Comparison of ENCODE assay signal across 18 mouse cellular contexts in genomic region chr19:55486473-55486872, GRCm38 (mm10).
A peak's percentile ranks its signal among the peaks of the same experiment; 100 is the strongest.
DNase-seq lines count a peak whose midpoint lies in the region; ATAC-seq lines count a peak whose summit lies in the region.
"Had no signal": no experiment of that assay in that cellular context is flagged by ENCODE, and none has a peak within 500 bp of the region (broad histone marks: within the 10 kb centered on the region; RNA-seq: fewer than 3 reads in every experiment).

No protein-coding gene starts in this region.

- no peak for DNase-seq in frontal cortex, postnatal 10 days (ENCODE audit: low spot score in 2 of 2)
- peak; percentile 32 for DNase-seq in Muller cell, postnatal 12 days (ENCODE audit: inconsistent ontology term)
- DNase-seq in brain, adult 2 months (ENCODE audit: low read depth, low spot score) = peak; percentile 12
- DNase-seq in heart, adult 18-20 months = no peak
- DNase-seq in spleen, postnatal 4 days (ENCODE audit: low spot score in 2 of 2) = no peak
- no peak for DNase-seq in frontal cortex, postnatal 25 days (ENCODE audit: low spot score in 2 of 2)
- DNase-seq: adrenal gland, postnatal 10 days; cerebellum, adult 18-20 months; cerebellum, adult 9-11 months; cerebellum, postnatal 36 days; forebrain, postnatal 0 days; gastrocnemius, postnatal 10 days; heart, postnatal 36 days; kidney, adult 11 months; kidney, adult 9 months had no signal

- 0 out of 2 replicates have a peak, but pooled peaks have one; percentile 20 for ATAC-seq in frontal cortex, adult (ENCODE audit: low TSS enrichment)
- ATAC-seq in megakaryocyte progenitor cell, adult 5-6 weeks (replicated peaks; ENCODE audit: poor library complexity) = peak; percentile 37
- ATAC-seq: forebrain, postnatal 0 days; Patski had no signal

Comparison
In these comparisons a context has a peak if more than half of its experiments do, and no peak if none do; other contexts are left out.
1. DNase-seq: peak in Muller cell, postnatal 12 days (single experiment) and brain, adult 2 months (single experiment); none in frontal cortex, postnatal 10 days (0 of 2), heart, adult 18-20 months (0 of 2), spleen, postnatal 4 days (0 of 2) and frontal cortex, postnatal 25 days (0 of 2).